Mouse (Mus musculus) heart, postnatal 10 days (tissue): ENCODE results near the gene BC052040. TPM values are rescaled to one million over a fixed set of nuclear protein-coding genes. Genes with fewer than 3 reads are reported as not detected.

Experiments used
- microRNA-seq, 2 experiments: library from miRNA; unstranded; fragments of <30 nt; microRNA quantifications; one replicate each; pipeline ENCODE4 v1.2.0; 2022
- total RNA-seq, 2 experiments: library from RNA; stranded (reverse); gene quantifications; 2 replicates each; pipeline ENCODE4 v1.2.3; 2021

The BC052040 gene
- total RNA-seq, 2 experiments from 2014 or later = 3.2 to 3.6 TPM

Small RNA genes within 50 kb of the gene (microRNA-seq; reads per million reads assigned to microRNA genes)
- 0.24 to 1.0 reads per million in 2 experiments for gene Mir1951
